Mouse (Mus musculus): ENCODE results near the gene Gpr26.

The Gpr26 gene

GRCm38 (mm10) chr7:131966023-131966915 is at the start of gene Gpr26:
Gene Gpr26 (plus strand): TSS chr7:131966460.
- no peak for DNase-seq (ENCODE audit: low read depth, low spot score)

- no peak for DNase-seq (ENCODE audit: low read depth, low spot score)
These were observed 48.9 kb upstream of the Gpr26 start for GRCm38 (mm10) chr7:131917384-131917783.

- no peak for DNase-seq (ENCODE audit: low read depth, low spot score)
These were observed 38.8 kb upstream of the Gpr26 start for GRCm38 (mm10) chr7:131927288-131928050.

- DNase-seq (ENCODE audit: low read depth, low spot score), result no peak
These were observed 28.6 kb upstream of the Gpr26 start for GRCm38 (mm10) chr7:131937611-131938010.

GRCm38 (mm10) chr7:131951131-131951530 is 15.1 kb upstream of the Gpr26 start:
- DNase-seq (ENCODE audit: low read depth, low spot score), result no peak

- DNase-seq (ENCODE audit: low read depth, low spot score), result no peak
These were observed 12.9 kb upstream of the Gpr26 start for GRCm38 (mm10) chr7:131953402-131953801.

- no peak for DNase-seq (ENCODE audit: low read depth, low spot score)
These were observed 7.6 kb upstream of the Gpr26 start for GRCm38 (mm10) chr7:131958705-131959104.

- DNase-seq (ENCODE audit: low read depth, low spot score), result no peak
These were observed 5.7 kb upstream of the Gpr26 start for GRCm38 (mm10) chr7:131960551-131960950.

GRCm38 (mm10) chr7:131966916-131967494 is 745 bp downstream of the Gpr26 start:
- no peak for DNase-seq (ENCODE audit: low read depth, low spot score)

GRCm38 (mm10) chr7:131970255-131970654 is 4.0 kb downstream of the Gpr26 start:
- no peak for DNase-seq (ENCODE audit: low read depth, low spot score)

- DNase-seq (ENCODE audit: low read depth, low spot score), result no peak
These were observed 9.6 kb downstream of the Gpr26 start for GRCm38 (mm10) chr7:131975867-131976266.

GRCm38 (mm10) chr7:131978609-131979008 is 12.3 kb downstream of the Gpr26 start:
- DNase-seq (ENCODE audit: low read depth, low spot score), result no peak

- DNase-seq (ENCODE audit: low read depth, low spot score), result no peak
These were observed 22.8 kb downstream of the Gpr26 start for GRCm38 (mm10) chr7:131989056-131989455.

- DNase-seq (ENCODE audit: low read depth, low spot score), result no peak
These were observed 26.0 kb downstream of the Gpr26 start for GRCm38 (mm10) chr7:131992226-131992625.

GRCm38 (mm10) chr7:131992873-131993272 is 26.6 kb downstream of the Gpr26 start:
- no peak for DNase-seq (ENCODE audit: low read depth, low spot score)

GRCm38 (mm10) chr7:132005996-132006696 is 39.9 kb downstream of the Gpr26 start:
- DNase-seq (ENCODE audit: low read depth, low spot score), result no peak

GRCm38 (mm10) chr7:132009002-132009401 is 42.7 kb downstream of the Gpr26 start:
- no peak for DNase-seq (ENCODE audit: low read depth, low spot score)

GRCm38 (mm10) chr7:132012969-132013679 is 46.9 kb downstream of the Gpr26 start:
- DNase-seq (ENCODE audit: low read depth, low spot score), result no peak

GRCm38 (mm10) chr7:132013970-132014369 is 47.7 kb downstream of the Gpr26 start:
- no peak for DNase-seq (ENCODE audit: low read depth, low spot score)

- DNase-seq (ENCODE audit: low read depth, low spot score), result no peak
These were observed 48.9 kb downstream of the Gpr26 start for GRCm38 (mm10) chr7:132015193-132015592.

GRCm38 (mm10) chr7:132015933-132016332 is 49.7 kb downstream of the Gpr26 start:
- DNase-seq (ENCODE audit: low read depth, low spot score), result no peak

All from retina, adult 2 months (tissue).